Mouse (Mus musculus): ENCODE results near the gene Neurog1.

DNA sequence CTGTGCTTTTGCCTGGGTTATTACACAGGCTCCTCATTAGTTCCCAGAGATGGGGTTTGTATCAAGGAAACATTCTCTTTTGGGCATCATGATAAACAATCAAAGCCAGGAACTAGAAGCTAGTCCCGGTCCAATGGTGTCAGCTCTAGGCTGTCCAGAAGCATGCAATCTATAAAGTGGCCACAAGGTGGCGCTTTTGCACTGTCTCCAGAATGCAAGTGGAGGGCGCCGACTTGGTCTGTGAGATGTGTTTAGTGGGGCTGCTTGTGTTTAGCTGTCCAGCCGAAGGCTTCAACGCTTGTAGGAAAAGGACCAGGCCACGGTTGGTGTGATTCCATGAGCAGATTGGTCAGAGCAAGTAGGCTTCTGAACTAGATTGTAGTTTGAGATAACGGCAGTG is 27.5 kb upstream of the Neurog1 start:
- no peak for TF ChIP-seq EP300 (IDR thresholded peaks at IDR 0.05; ENCODE audit: low read depth)
- TF ChIP-seq CTCF (IDR thresholded peaks at IDR 0.05; ENCODE audit: low read depth): peak; percentile 91

Measured in liver, embryonic 14.5 days (tissue).